Mouse (Mus musculus): ENCODE measurements around the gene Plxnb1.

Plxnb1 gene

GRCm38 (mm10) chr9:109161941-109162340, 66.8 kb downstream of the Plxnb1 start, which contains the start of gene Fbxw21:
Fbxw21 (minus strand) TSS chr9:109162041.
- no peak for DNase-seq (ENCODE audit: low spot score in 2 of 2)

- no peak for DNase-seq (ENCODE audit: low spot score in 2 of 2)
These were observed 72.1 kb downstream of the Plxnb1 start for GRCm38 (mm10) chr9:109167316-109167715.
